Mouse (Mus musculus) E14TG2a.4 (cell line): ENCODE measurements around the gene Prtg.

Experiments
- CTCF ChIP-seq: conservative IDR thresholded peaks from 2 replicates; pipeline ENCODE4 v1.5.1; 2014; ENCODE audit warnings: low read length
- NANOG ChIP-seq: IDR thresholded peaks from 2 replicates; pipeline ENCODE4 v1.6.1; 2014; ENCODE audit warnings: borderline replicate concordance, low read length, mixed read lengths

DNA sequence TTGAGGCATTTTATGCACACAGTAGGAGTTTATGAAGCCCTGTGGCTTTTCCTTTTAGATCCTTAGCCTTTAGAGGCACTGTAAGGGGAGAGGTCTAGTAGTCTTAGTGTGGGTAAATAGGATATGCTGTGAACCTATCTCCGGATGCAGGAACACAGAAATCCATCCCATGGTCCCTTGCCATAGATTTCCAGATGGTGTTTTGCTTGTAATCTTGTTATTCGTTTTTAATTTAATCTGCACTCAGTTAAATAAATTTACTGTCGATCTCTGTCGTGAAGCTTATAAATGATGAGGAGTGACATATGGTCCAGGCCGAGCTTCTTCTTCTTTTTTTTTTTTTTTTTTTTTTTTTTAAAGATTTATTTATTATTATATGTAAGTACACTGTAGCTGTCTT, 54.1 kb downstream of the Prtg start:
- TF ChIP-seq CTCF (no peak), NANOG (no peak)
